In genomic region chr6:8048216-8048615, GRCm38 (mm10) we compare ENCODE assay signal across 33 mouse cellular contexts.
"Had no signal": no experiment of that assay in that cellular context is flagged by ENCODE, and none has a peak within 500 bp of the region (broad histone marks: within the 10 kb centered on the region; RNA-seq: fewer than 3 reads in every experiment).

No protein-coding gene starts in this region.

- H3K4me1 ChIP-seq: limb, embryonic 15.5 days; midbrain, embryonic 10.5 days; midbrain, embryonic 12.5 days; midbrain, embryonic 13.5 days; midbrain, embryonic 15.5 days; neural tube, embryonic 12.5 days; neural tube, embryonic 13.5 days had no signal

- DNase-seq: left cerebral cortex, postnatal 4 days; liver; liver, embryonic 13.5 days; liver, postnatal 0 days; lung, adult 18-20 months; lung, adult 2 months; lung, embryonic 14.5 days; lung, postnatal 10 days; lung, postnatal 14 days; lung, postnatal 36 days; lung, postnatal 4 days; midbrain, embryonic 14.5 days had no signal

- H3K4me2 ChIP-seq: limb, embryonic 12.5 days; limb, embryonic 13.5 days; limb, embryonic 15.5 days; liver, embryonic 11.5 days; liver, embryonic 12.5 days; liver, embryonic 13.5 days; liver, embryonic 15.5 days; lung, embryonic 14.5 days; lung, embryonic 15.5 days; midbrain, embryonic 11.5 days; midbrain, embryonic 12.5 days; midbrain, embryonic 13.5 days; midbrain, embryonic 15.5 days; neural tube, embryonic 12.5 days; neural tube, embryonic 13.5 days had no signal

- H3K27me3 ChIP-seq: limb, embryonic 12.5 days; limb, embryonic 13.5 days; limb, embryonic 15.5 days; liver, embryonic 12.5 days; liver, embryonic 13.5 days; liver, embryonic 15.5 days; lung, embryonic 15.5 days; megakaryocyte, embryonic 14.5 days; midbrain, embryonic 12.5 days; midbrain, embryonic 13.5 days; midbrain, embryonic 15.5 days; neural tube, embryonic 12.5 days; neural tube, embryonic 13.5 days had no signal

- ATAC-seq: liver, embryonic 12.5 days; liver, postnatal 0 days; lung, postnatal 0 days; midbrain, embryonic 13.5 days; midbrain, embryonic 15.5 days; midbrain, embryonic 16.5 days had no signal

- H3K9ac ChIP-seq: limb, embryonic 12.5 days; limb, embryonic 13.5 days; limb, embryonic 15.5 days; liver, embryonic 12.5 days; liver, embryonic 13.5 days; liver, embryonic 14.5 days; liver, embryonic 15.5 days; liver, postnatal 0 days; lung, embryonic 14.5 days; lung, embryonic 15.5 days; midbrain, embryonic 12.5 days; midbrain, embryonic 13.5 days; midbrain, embryonic 15.5 days; neural tube, embryonic 12.5 days; neural tube, embryonic 13.5 days had no signal

- H3K4me3 ChIP-seq: limb, embryonic 10.5 days; limb, embryonic 12.5 days; limb, embryonic 13.5 days; limb, embryonic 15.5 days; liver, embryonic 12.5 days; liver, embryonic 13.5 days; liver, embryonic 15.5 days; lung, embryonic 15.5 days; megakaryocyte, embryonic 14.5 days; midbrain, embryonic 10.5 days; midbrain, embryonic 12.5 days; midbrain, embryonic 13.5 days; midbrain, embryonic 15.5 days; myocyte; neural tube, embryonic 12.5 days; neural tube, embryonic 13.5 days had no signal

- H3K9me3 ChIP-seq: limb, embryonic 10.5 days; limb, embryonic 12.5 days; limb, embryonic 13.5 days; limb, embryonic 15.5 days; liver, embryonic 12.5 days; liver, embryonic 13.5 days; liver, embryonic 15.5 days; lung, embryonic 15.5 days; megakaryocyte, embryonic 14.5 days; midbrain, embryonic 10.5 days; midbrain, embryonic 12.5 days; midbrain, embryonic 13.5 days; midbrain, embryonic 15.5 days; neural tube, embryonic 12.5 days; neural tube, embryonic 13.5 days had no signal

- H3K36me3 ChIP-seq: limb, embryonic 10.5 days; limb, embryonic 12.5 days; limb, embryonic 13.5 days; limb, embryonic 15.5 days; liver, embryonic 12.5 days; liver, embryonic 13.5 days; liver, embryonic 15.5 days; lung, embryonic 15.5 days; midbrain, embryonic 10.5 days; midbrain, embryonic 12.5 days; midbrain, embryonic 13.5 days; midbrain, embryonic 15.5 days; neural tube, embryonic 12.5 days; neural tube, embryonic 13.5 days had no signal

- H3K27ac ChIP-seq: limb, embryonic 10.5 days; limb, embryonic 12.5 days; limb, embryonic 13.5 days; limb, embryonic 15.5 days; liver, embryonic 12.5 days; liver, embryonic 13.5 days; liver, embryonic 14.5 days; liver, embryonic 15.5 days; lung, embryonic 15.5 days; macrophage; midbrain, embryonic 10.5 days; midbrain, embryonic 12.5 days; midbrain, embryonic 13.5 days; midbrain, embryonic 15.5 days; neural tube, embryonic 12.5 days; neural tube, embryonic 13.5 days had no signal
